Mouse (Mus musculus) layer of hippocampus, adult 2 months (tissue): ENCODE data around the gene Tcf7l2. TPM values are rescaled to one million over a fixed set of nuclear protein-coding genes. Genes with fewer than 3 reads are reported as not detected.
A peak's percentile ranks its signal among the peaks of the same experiment; 100 is the strongest.

Experiments
- DNase-seq, 2 experiments: peaks; one replicate each; pipeline ENCODE4 v3.0.0; 2022; ENCODE audit warnings: low spot score in 2 of 2
- H3K27ac ChIP-seq: fragments of 200-600 bp; 2 replicates; pipeline ENCODE4 v1.8.1; 2022
- H3K4me3 ChIP-seq: fragments of 200-600 bp; 2 replicates; pipeline ENCODE4 v1.8.1; 2022; ENCODE audit warnings: mild to moderate bottlenecking
- CTCF ChIP-seq: fragments of 200-600 bp; conservative IDR thresholded peaks from 2 replicates; pipeline ENCODE4 v1.8.1; 2022; ENCODE audit warnings: antibody characterized with exemption, mild to moderate bottlenecking, moderate library complexity
- total RNA-seq, 2 experiments: library from RNA; stranded (reverse); gene quantifications; 2 replicates each; pipeline ENCODE4 v1.2.3; 2021

Gene Tcf7l2
- total RNA-seq, 2 experiments from 2014 or later: 9.9 to 11.3 TPM

- H3K27ac ChIP-seq: peak overlapping the region; percentile 79
- TF ChIP-seq CTCF: no peak
- no peak overlapping the region for H3K4me3 ChIP-seq
- DNase-seq: no peak
Observed at GRCm38 (mm10) chr19:55839036-55839555, 97.5 kb downstream of the Tcf7l2 start.

- no peak for TF ChIP-seq CTCF
- DNase-seq: no peak
- Histone ChIP-seq H3K27ac (no peak overlapping the region), H3K4me3 (no peak overlapping the region)
Observed at GRCm38 (mm10) chr19:55840499-55841121, 99.0 kb downstream of the Tcf7l2 start.

GRCm38 (mm10) chr19:55842046-55842445 is 100.4 kb downstream of the Tcf7l2 start:
- Histone ChIP-seq H3K27ac (no peak overlapping the region), H3K4me3 (no peak overlapping the region)
- TF ChIP-seq CTCF: no peak
- DNase-seq: no peak

- peak overlapping the region; percentile 41; the same call in 1 of the 2 replicates for H3K27ac ChIP-seq
- H3K4me3 ChIP-seq: no peak overlapping the region
- DNase-seq: no peak
- no peak for TF ChIP-seq CTCF
Observed at GRCm38 (mm10) chr19:55843111-55843887, 101.7 kb downstream of the Tcf7l2 start.

- no peak for TF ChIP-seq CTCF
Observed at GRCm38 (mm10) chr19:55845702-55846101, 104.1 kb downstream of the Tcf7l2 start.

GRCm38 (mm10) chr19:55846256-55846655 is 104.6 kb downstream of the Tcf7l2 start:
- Histone ChIP-seq H3K4me3 (no peak overlapping the region), H3K27ac (no peak overlapping the region)
- no peak for DNase-seq
- no peak for TF ChIP-seq CTCF

More at GRCm38 (mm10) chr19:55845702-55846101, 104.1 kb downstream of the Tcf7l2 start:
- H3K27ac ChIP-seq: no peak overlapping the region
- H3K4me3 ChIP-seq: no peak overlapping the region
- DNase-seq: no peak

- DNase-seq: no peak
- Histone ChIP-seq H3K27ac (no peak overlapping the region), H3K4me3 (no peak overlapping the region)
- TF ChIP-seq CTCF: no peak
Observed at GRCm38 (mm10) chr19:55847043-55847442, 105.4 kb downstream of the Tcf7l2 start.

GRCm38 (mm10) chr19:55850402-55851078 is 108.9 kb downstream of the Tcf7l2 start:
- TF ChIP-seq CTCF: no peak
- DNase-seq: peak; percentile 47 to 58
- no peak overlapping the region for H3K4me3 ChIP-seq
- peak overlapping the region; percentile 23; the same call in 1 of the 2 replicates for H3K27ac ChIP-seq

GRCm38 (mm10) chr19:55851498-55852324 is 110.1 kb downstream of the Tcf7l2 start:
- no peak for DNase-seq
- Histone ChIP-seq H3K4me3 (no peak overlapping the region), H3K27ac (peak overlapping the region; percentile 28; the same call in 1 of the 2 replicates)
- no peak for TF ChIP-seq CTCF

- TF ChIP-seq CTCF: no peak
- DNase-seq: no peak
- Histone ChIP-seq H3K27ac (no peak overlapping the region), H3K4me3 (no peak overlapping the region)
Observed at GRCm38 (mm10) chr19:55854389-55854788, 112.8 kb downstream of the Tcf7l2 start.

GRCm38 (mm10) chr19:55855571-55855970 is 114.0 kb downstream of the Tcf7l2 start:
- no peak overlapping the region for H3K27ac ChIP-seq
- no peak overlapping the region for H3K4me3 ChIP-seq
- no peak for TF ChIP-seq CTCF
- no peak for DNase-seq

- Histone ChIP-seq H3K4me3 (no peak overlapping the region), H3K27ac (no peak overlapping the region)
- peak; percentile 52 for TF ChIP-seq CTCF
- DNase-seq: no peak
Observed at GRCm38 (mm10) chr19:55857328-55857727, 115.7 kb downstream of the Tcf7l2 start.
